Mouse (Mus musculus) cerebellum, postnatal 4 days (tissue): ENCODE data around the gene Pnldc1.
"Not testable (repeated sequence)": the region's sequence is repeated elsewhere in the genome, so short reads cannot be mapped to it uniquely, and the experiment has no call there.

Experiments
- DNase-seq, 2 experiments: peaks; one replicate each; pipeline ENCODE4 v3.0.0; 2022; ENCODE audit warnings: low spot score in 2 of 2, mixed read lengths in 1 of 2

Pnldc1 gene

GRCm38 (mm10) chr17:12910391-12910790 is 361 bp upstream of the Pnldc1 start:
- no peak for DNase-seq

DNA sequence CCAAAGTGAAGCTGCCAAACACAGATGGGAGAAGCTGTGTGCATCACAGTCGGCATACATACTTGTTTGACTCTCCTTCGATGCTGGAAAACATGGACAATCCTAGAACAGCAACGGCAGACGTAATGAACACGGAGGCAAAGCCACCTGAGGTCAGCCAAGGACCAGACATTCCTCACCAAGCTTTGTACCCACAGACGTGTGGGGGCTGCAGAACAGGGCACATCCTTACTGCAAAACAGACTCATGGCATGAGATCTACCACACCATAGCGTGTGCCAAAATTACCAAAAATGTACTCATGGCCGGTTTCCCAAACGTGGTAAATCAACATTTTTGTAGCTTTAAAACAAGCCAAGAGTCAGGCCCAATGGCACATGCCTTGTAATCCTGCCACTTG is 3.6 kb downstream of the Pnldc1 start:
- DNase-seq, result no peak

- no peak for DNase-seq
Measured at GRCm38 (mm10) chr17:12905810-12906209, 4.2 kb downstream of the Pnldc1 start.

DNA sequence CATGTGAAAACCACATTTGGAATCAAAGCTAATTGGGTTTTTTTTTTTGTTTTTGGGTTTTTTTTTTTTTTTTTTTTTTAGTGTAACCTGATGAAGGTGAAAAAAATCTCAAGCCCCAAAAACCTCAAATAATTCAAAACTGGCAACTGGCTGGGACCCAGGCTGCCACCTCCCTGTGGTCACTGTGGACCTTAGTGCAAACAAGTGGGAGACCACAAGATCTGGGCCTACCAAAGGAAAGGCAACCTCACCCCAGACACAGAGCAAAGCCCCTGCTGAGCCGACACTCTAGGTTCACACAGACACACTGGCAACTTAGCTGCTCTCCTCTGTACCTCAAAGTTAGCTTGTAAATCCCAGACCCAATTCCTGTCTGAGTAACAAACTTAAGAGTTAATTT is 5.7 kb downstream of the Pnldc1 start:
- DNase-seq, result no peak

DNA sequence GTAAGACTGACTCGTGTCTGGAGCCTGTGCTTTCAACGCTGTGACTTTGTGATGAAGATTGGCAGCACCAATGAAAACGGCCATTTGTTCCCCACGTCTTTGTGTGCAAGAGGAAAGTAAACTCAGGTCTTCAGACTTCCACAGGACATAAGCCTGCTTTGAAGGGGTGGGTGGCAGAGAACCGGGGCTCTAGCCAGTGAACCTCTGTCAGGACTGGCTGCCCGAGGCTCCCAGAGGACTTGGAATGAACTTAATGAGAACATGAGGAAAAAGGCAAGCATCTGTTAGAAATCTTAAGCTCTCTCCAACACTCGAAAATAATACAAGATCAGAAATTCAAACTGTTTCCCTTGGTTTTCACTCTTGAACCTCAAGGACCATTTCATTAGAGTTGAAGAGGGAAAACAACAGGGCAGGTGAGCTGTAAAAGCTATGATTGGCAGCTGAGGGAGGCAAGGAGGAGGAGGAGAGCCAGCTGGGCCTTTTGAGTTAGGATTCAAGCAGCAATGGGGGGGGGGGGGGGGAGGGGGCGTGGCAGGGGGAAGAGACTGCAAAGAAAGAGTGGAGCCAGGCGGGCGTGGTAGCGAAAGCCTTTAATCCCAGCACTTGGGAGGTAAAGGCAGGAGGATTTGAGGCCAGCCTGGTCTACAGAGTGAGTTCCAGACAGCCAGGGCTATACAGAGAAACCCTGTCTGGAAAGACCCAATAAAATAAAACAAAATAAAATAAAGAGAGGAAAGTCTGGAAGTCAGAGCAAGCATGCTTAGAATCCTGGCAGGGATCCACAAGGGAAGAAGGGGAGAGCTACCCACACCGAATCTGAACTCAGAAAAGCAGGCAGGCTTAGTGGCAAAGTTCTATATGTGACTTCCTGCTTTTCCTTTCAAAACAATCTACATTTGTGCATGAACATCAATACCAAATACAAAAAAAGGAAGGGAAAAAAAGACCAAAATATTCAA is 6.4 kb downstream of the Pnldc1 start:
- no peak for DNase-seq

DNA sequence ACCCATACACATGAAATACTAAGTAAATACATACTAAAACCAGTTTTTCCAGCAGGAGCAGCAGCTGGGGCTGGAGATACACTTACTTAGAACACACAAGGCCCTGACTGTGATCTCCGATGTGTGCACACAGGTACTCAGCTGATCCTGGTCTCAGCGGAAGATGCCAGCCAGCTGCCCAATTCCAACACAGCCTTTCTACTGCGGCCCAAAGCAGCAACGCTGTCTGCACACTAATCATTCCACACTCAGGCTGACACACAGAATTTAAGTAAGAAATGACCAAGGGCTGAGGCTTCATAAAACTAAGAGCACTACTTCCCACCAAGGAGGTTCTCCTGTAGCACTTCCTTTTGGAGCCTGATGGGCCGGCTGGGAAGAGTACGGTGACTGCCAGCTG is 7.7 kb downstream of the Pnldc1 start:
- no peak for DNase-seq

DNA sequence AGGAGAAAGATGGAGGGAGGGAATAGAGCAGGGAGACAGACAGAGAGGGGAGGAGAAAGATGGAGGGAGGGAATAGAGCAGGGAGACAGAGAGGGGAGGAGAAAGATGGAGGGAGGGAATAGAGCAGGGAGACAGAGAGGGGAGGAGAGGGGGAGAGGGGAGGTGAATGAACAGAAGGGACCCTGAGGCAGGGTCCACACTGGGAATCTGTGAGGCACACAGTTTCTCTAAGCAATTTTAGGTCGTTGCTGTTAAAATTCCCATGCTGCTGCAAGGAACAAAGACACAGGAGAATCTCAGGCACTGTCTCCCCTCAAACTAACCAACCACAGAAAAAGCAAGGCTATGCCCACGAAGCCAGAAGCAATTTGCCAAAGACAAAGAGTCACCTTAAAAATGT is 11.4 kb downstream of the Pnldc1 start:
- DNase-seq, result not testable (repeated sequence)

DNA sequence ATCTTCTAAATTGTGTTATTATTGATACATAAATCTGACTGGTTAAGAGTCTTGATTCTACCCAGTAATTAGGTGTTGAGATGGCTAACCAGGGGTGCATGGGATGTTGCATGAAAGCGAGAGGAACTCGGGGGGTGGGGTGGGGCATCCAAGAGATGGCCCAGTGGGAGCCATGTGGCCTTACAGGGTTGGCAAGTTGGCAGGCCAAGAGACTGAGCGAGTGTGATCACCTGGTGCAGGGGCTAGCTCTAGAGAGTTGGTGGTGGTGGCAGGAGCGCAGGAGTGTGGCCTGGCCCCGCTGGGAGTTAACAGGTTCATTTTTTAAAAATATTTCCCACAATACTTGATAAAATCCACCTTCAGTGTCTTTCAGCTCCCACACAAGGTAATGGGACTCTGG is 12.4 kb downstream of the Pnldc1 start:
- no peak for DNase-seq

GRCm38 (mm10) chr17:12892033-12892432 is 18.0 kb downstream of the Pnldc1 start:
- no peak for DNase-seq

DNA sequence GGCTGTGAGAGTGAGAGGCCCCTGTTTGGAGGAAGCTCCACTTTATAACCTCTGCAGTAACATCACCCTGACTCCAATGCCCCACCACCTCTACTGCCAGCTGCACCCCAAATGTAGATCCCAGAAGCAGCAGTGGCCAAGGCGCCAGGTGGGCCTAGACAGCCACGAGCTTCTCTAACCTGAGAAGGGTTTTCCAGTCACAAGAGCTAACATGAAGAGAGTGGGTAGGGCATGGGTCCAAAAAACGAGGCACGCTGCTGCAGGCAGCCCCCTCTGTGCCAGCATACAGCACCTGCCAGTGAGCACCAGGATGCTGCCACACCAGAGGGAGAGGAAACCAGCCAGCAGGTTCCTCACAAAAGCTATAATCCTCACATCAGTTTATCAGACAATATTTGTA is 19.0 kb downstream of the Pnldc1 start:
- no peak for DNase-seq

DNA sequence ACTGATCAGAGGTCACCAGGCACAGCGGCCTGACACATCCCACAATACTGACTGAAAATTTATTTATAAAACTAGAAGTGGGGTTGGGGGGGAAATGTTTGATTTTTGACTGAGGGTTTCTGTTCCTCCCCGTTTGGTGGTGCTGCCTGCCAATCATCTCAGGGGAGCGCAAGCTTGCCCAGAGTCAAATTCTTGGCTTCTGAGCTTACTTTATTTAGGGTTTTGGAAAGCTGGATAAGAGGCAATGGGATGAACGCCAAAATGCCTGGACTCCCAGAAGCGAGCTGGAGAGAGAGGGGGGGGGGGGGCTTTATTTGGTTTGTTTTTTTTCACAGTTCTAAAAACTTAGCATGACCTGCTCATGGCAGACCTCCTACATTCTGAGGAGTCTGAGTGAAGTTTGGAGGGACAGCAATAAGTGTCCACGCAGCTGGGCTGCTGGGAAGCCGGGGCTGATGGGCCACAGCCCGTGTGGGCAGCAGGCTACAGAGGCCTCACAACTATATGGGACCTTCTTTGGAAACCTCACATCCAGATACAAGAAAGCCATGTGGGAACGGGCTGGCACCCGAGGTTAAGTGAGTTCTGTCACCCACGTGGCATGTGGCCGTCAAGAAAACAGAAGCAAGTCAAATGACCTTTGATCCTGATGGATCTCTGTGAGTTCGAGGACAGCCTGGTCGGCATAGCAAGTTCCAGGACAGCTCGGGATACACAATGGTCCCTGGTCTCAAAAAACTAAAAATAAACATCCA is 22.8 kb downstream of the Pnldc1 start:
- no peak for DNase-seq

- DNase-seq, result no peak
Measured at GRCm38 (mm10) chr17:12886620-12887019, 23.4 kb downstream of the Pnldc1 start.

GRCm38 (mm10) chr17:12881216-12881615 is 28.8 kb downstream of the Pnldc1 start:
- DNase-seq, result no peak

DNA sequence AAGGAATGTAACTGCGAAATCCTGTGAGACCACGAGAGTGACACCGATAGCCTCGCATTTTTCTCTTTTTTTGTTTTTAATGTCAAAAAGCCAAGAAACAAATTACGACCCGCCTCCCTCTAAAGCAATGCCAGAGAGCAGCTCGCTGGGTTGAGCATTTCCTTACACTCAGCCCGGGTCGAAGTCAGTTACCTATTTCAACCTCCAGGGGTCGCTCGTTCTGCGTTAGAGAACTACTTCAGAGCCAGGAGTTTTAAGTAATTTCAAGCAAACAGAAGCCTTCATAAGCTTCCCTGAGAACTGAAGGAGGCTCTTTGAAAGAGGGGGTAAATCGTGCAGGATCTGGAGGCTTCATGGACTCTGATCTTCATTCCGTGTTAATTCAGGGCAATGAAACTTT is 29.9 kb downstream of the Pnldc1 start:
- DNase-seq, result peak; percentile 70 to 82

DNA sequence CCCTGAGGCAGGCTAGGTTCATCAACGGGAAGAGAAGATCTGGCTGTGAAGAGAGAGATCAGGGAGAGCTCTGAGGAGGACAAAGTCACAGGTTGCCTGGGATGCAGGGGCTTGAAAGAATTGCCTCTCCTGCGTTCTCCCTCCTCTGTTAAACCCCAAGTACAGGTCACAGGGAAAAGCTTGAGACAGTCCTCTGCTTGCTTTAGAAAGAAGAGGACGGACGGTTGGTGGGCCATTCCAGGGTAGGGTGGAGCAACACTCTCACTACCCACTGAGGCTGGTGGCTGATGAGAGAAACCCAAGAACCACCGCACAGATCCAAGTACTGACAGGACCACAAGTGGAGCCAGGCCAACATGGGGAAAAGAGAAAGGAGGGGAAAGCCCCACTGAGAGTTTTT is 34.3 kb downstream of the Pnldc1 start, which contains the start of gene Mrgprh:
Mrgprh (plus strand) TSS at position 301 of the 400 bp plus-strand sequence.
- DNase-seq, result no peak

DNA sequence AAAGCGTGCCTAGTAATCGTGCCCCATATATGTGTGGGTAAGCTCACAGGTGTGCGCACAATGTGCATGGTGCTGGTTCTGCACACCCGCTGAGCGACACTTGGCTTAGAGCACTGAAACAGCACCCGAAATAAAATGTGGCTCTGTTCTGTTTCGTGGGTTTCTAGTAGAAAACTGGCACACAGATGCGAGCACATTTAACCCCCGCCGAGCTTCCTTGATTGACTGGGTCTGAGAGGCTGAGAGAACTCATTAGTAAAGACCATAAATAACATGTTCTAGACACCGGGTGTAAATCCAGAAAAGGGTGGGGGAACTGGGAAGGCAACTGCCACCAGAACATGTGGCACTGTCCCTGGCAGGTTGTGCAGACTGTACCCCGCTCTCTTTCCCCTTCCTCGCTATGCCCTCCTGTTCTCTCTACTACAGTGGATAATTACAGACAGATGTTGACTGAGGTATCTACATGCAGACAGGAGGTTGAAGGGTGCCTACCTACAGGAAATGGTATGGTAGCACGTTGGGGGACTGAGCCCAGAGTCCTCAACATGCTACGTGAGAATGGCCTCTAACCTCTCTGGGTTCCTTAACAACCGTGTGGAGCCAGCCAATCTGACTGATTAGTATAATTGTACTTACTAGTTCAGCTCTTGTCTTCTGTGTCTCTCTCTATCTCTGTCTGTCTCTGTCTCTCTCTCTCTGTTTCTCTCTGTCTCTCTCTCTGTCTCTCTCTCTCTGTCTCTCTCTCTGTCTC is 37.6 kb downstream of the Pnldc1 start:
- no peak for DNase-seq

- DNase-seq, result no peak
Measured at GRCm38 (mm10) chr17:12868640-12869039, 41.4 kb downstream of the Pnldc1 start.

GRCm38 (mm10) chr17:12868043-12868442 is 42.0 kb downstream of the Pnldc1 start, which contains the start of gene Mas1:
TSS of gene Mas1 (minus strand) at chr17:12868143.
- DNase-seq, result no peak

DNA sequence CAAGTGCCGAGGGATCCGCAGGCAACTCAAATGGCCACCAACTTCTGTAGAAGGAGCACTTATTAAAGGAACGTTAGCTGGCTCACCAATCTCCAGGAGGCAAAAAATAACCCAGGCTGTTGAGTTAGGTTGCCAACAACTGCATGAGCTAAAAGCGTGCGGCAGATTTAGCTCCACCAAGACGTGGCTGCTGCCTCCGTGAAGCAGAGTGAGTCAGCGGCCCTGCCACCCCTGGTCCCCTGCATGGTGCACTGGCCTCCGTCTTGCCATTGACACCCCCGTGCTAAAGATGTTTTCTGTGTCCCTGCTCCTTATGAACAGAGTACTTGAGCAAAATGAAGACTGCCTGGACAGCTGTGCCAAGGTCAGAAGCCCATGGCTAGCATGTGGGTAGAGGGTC is 43.2 kb downstream of the Pnldc1 start:
- DNase-seq, result no peak

- no peak for DNase-seq
Measured at GRCm38 (mm10) chr17:12865407-12865806, 44.6 kb downstream of the Pnldc1 start.

GRCm38 (mm10) chr17:12864111-12864510 is 45.9 kb downstream of the Pnldc1 start:
- no peak for DNase-seq

- no peak for DNase-seq
Measured at GRCm38 (mm10) chr17:12859006-12859520, 51.0 kb downstream of the Pnldc1 start.
